Mouse (Mus musculus) intestine, embryonic 15.5 days (tissue): ENCODE data around the gene Tmem255b. TPM values are rescaled to one million over a fixed set of nuclear protein-coding genes. Genes with fewer than 3 reads are reported as not detected.

Source experiments
- ATAC-seq: fragments of 200-750 bp; cut with Nextera tagmentation; 2 replicates; pipeline ENCODE4 v1.8.0; 2017; ENCODE audit warnings: moderate TSS enrichment, moderate library complexity
- H3K27ac ChIP-seq: fragments of 300-500 bp; sonication (generic); 2 replicates; pipeline ENCODE4 v1.5.1; 2015; ENCODE audit warnings: mild to moderate bottlenecking, inconsistent platforms
- H3K27me3 ChIP-seq: fragments of 300-500 bp; sonication (generic); replicated peaks from 2 replicates; pipeline ENCODE4 v1.6.1; 2015; ENCODE audit warnings: inconsistent platforms
- H3K36me3 ChIP-seq: fragments of 300-500 bp; sonication (generic); 2 replicates; pipeline ENCODE4 v1.6.1; 2015; ENCODE audit warnings: inconsistent platforms
- H3K4me1 ChIP-seq: fragments of 300-500 bp; sonication (generic); replicated peaks from 2 replicates; pipeline ENCODE4 v1.6.1; 2015; ENCODE audit warnings: inconsistent platforms
- H3K4me2 ChIP-seq: fragments of 300-500 bp; sonication (generic); replicated peaks from 2 replicates; pipeline ENCODE4 v1.6.1; 2015; ENCODE audit warnings: mild to moderate bottlenecking, inconsistent platforms
- H3K4me3 ChIP-seq: fragments of 300-500 bp; sonication (generic); replicated peaks from 2 replicates; pipeline ENCODE4 v1.5.1; 2015; ENCODE audit warnings: inconsistent platforms
- H3K9ac ChIP-seq: fragments of 300-500 bp; sonication (generic); 2 replicates; pipeline ENCODE4 v1.6.1; 2015; ENCODE audit warnings: inconsistent platforms
- H3K9me3 ChIP-seq: fragments of 300-500 bp; sonication (generic); 2 replicates; pipeline ENCODE4 v1.6.1; 2016; ENCODE audit warnings: inconsistent platforms
- WGBS: fragments of 180-500 bp; shearing (Covaris S2); methylation state at CpG from one replicate; pipeline ENCODE4 v1.1.7; 2015; 5-methylcytosine and 5-hydroxymethylcytosine counted together
- polyA plus RNA-seq: library from polyadenylated mRNA; unstranded; fragments of >200 nt; fragmentation: Nextera tagmentation; extraction: Ambion mirVana; gene quantifications from 2 replicates; pipeline ENCODE4 v1.2.1, GENCODE M21; 2015

The Tmem255b gene
- polyA plus RNA-seq, 1 experiment from 2014 or later, result 2.2 TPM

DNA sequence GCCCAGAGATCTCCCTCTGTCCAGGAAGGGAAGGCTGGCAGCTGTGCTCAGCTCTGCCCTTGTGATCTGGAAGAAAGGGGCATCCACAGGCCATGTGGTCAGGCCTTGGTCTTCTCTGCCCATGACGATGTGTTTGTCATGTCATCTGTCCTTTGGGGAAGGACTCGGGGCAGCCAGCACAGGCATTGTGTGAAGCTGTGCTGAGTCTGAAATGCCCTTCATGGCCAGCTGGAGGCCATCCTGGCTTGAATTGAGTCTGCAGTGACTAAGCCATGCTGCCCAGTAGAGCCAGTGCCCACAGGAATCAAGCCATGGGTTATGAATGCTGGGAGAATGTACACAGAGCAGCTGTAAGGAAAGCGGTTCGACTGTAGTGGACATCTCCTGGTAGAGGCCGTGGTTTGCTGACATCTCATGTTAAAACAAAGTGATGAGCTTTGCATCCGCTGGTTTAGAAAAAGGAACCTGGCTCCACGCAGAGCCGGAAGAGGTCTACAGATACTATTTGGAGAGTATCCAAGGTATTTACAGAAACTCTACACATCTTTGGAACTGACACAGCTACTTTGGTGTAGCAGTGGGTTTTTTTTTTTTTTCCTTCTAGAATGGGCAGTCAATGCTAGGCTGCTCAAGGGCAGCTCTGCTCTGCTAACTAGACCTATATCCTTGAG is 69.1 kb downstream of the Tmem255b start:
- Histone ChIP-seq H3K4me2 (no peak overlapping the region), H3K36me3 (no peaks in the 10 kb centered on the region), H3K9ac (no peak overlapping the region), H3K4me3 (no peak overlapping the region), H3K27ac (peak overlapping the region; percentile 1), H3K4me1 (peaks cover 21% of the 10 kb centered on the region), H3K9me3 (no peaks in the 10 kb centered on the region), H3K27me3 (no peaks in the 10 kb centered on the region)
- ATAC-seq, result no peak
- WGBS, result 63% methylated on average over 8 of the region's 8 CpGs

DNA sequence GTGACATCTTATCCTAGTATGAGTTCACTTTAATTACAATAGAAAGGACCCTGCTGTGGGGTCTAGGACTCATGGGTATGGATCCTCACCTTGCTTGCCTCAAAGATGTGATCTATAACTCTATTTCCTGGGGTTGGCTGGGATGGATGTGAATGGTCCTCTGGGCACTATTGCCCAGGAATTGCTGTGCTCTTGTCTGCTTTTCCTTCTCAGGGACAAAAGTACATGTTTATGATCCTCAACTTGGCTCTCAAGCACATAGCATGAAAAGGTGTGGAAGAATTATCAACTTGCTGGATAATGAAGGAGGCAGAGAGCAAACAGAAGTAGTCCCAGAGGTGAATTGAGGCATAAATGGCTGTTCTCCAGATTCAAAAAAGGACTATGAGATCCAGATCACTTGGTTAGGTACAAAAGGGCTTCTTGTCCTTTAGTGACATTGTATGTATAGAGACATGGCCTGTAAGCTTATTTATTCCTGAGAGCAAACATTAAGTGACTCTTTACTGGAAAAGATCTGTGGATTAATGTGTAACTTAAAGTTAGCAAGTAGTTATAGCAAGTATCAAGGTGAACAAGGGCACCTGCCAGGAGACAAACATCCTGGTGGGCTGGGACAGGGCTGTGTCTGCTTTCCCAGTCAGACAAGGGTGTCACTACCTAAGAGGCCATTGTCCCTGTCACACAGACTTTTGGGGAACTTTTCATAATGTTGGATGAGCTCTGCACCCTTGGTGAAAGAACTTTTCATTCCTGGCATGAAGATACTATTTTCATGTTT is 70.1 kb downstream of the Tmem255b start:
- ATAC-seq, result peak; percentile 78
- Histone ChIP-seq H3K36me3 (no peaks in the 10 kb centered on the region), H3K27me3 (no peaks in the 10 kb centered on the region)

DNA sequence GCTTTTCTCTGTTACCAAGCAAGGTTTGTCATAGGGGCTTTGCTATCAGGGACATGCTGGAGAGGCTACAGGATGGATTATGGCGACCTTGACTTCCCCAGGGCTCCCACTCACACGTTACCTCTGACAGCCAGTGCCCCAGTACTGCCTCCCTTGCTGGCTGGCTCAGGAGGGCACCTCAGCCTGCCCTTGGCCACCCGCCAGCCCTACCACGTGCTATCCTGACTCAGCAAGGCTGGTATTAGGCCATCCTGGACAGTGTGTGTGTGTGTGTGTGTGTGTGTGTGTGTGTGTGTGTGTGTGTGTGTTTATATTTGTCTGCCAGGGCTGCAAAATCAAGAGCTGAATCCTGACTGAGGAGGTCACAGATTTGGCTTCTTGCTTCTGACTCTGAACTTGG is 71.9 kb downstream of the Tmem255b start:
- peak overlapping the region; percentile 44 for H3K27ac ChIP-seq
- no peak overlapping the region for H3K4me2 ChIP-seq
- H3K4me3 ChIP-seq, result no peak overlapping the region
- ATAC-seq, result peak; percentile 86
- WGBS, result 40% methylated on average over 4 of the region's 4 CpGs
- H3K4me1 ChIP-seq, result peaks cover 21% of the 10 kb centered on the region
- H3K9me3 ChIP-seq, result no peaks in the 10 kb centered on the region
- no peaks in the 10 kb centered on the region for H3K27me3 ChIP-seq
- H3K9ac ChIP-seq, result no peak overlapping the region
- H3K36me3 ChIP-seq, result no peaks in the 10 kb centered on the region

More for the DNA sequence above, 70.1 kb downstream of the Tmem255b start:
- Histone ChIP-seq H3K9ac (no peak overlapping the region), H3K27ac (peak overlapping the region; percentile 18), H3K4me3 (no peak overlapping the region), H3K9me3 (no peaks in the 10 kb centered on the region), H3K4me2 (no peak overlapping the region), H3K4me1 (peaks cover 21% of the 10 kb centered on the region)

DNA sequence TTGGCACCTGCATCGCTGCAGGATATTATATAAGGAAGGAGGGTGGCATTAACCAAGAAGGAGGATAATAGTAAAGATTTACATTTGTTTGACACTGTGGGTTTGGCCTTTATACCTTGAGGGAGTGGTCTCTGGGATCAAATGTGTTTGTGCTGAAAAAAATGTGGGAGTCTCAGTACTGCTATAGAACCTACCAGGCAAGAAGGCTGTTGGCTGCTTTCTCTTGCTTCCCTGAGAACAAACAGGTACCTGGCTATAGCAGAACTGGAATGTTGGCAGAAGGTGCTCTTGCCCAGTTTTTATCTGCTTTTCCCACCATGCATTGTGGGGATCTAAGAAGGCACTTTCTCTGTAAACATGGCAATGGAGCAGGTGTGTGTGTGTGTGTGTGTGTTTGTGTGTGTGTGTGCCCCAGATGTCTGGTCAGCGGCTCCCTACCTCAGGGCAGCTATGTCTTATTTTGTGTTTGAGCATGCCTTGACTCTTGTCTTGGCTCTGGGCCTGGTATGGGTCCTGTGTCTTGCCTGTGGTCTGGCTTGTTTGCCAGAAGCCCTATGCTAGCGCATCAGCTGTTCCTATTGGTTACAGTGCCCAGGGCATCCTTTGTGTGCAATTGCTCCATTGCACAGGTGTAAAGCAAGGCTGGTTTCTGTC is 72.4 kb downstream of the Tmem255b start:
- peaks cover 24% of the 10 kb centered on the region for H3K4me1 ChIP-seq
- 59% methylated on average over 3 of the region's 3 CpGs for WGBS
- no peak overlapping the region for H3K4me2 ChIP-seq
- H3K27me3 ChIP-seq, result no peaks in the 10 kb centered on the region
- H3K9ac ChIP-seq, result no peak overlapping the region
- no peaks in the 10 kb centered on the region for H3K9me3 ChIP-seq
- peak overlapping the region; percentile 44 for H3K27ac ChIP-seq
- H3K36me3 ChIP-seq, result no peaks in the 10 kb centered on the region
- no peak overlapping the region for H3K4me3 ChIP-seq
- ATAC-seq, result peak; percentile 44

DNA sequence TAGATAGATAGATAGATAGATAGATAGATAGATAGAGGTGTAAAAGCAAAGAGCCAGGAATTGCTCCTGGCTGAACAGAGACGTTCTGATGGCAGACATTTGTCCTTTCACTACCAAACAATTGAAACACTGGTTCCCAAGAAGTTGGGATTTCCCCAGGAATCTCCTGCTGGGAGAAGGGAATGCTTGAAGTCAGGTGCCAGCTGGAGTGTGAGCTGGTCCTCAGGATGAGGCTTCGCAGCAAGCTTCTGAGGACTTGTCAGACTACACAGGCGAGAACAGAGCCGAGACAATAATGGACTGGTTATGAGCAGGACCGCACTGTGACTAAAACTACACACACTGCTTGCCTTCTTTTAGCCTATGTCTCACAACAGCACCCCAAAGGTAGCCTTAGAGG is 77.0 kb downstream of the Tmem255b start:
- no peaks in the 10 kb centered on the region for H3K9me3 ChIP-seq
- no peak for ATAC-seq
- no peak overlapping the region for H3K9ac ChIP-seq
- H3K4me3 ChIP-seq, result no peak overlapping the region
- no peaks in the 10 kb centered on the region for H3K36me3 ChIP-seq
- H3K27me3 ChIP-seq, result no peaks in the 10 kb centered on the region
- no peak overlapping the region for H3K4me2 ChIP-seq
- H3K27ac ChIP-seq, result no peak overlapping the region
- 85% methylated on average over 5 of the region's 5 CpGs for WGBS
- H3K4me1 ChIP-seq, result peaks cover 28% of the 10 kb centered on the region

DNA sequence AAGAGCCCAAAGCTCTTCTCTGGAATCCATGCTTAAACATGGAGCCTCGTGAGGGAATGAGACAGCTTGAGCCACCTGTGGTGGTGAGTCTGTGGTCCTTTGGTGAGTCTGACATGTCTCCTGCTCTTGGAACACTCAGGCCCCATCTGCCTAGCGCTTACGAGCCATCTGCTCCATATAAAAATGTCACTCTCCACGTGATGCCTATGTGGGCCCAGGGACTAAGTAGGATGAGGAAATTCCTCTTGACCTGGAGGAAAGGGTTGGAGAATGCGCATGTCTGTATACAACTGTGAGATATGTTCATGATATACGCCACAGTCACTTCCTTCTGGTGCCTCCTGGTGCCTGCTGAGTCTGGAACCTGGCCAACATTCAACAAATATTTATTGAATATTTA is 77.7 kb downstream of the Tmem255b start:
- Histone ChIP-seq H3K27ac (no peak overlapping the region), H3K9me3 (no peaks in the 10 kb centered on the region), H3K9ac (no peak overlapping the region), H3K36me3 (no peaks in the 10 kb centered on the region), H3K4me2 (no peak overlapping the region), H3K27me3 (no peaks in the 10 kb centered on the region), H3K4me1 (peaks cover 23% of the 10 kb centered on the region), H3K4me3 (no peak overlapping the region)
- WGBS, result 32% methylated on average over 6 of the region's 6 CpGs
- peak; percentile 51 for ATAC-seq

DNA sequence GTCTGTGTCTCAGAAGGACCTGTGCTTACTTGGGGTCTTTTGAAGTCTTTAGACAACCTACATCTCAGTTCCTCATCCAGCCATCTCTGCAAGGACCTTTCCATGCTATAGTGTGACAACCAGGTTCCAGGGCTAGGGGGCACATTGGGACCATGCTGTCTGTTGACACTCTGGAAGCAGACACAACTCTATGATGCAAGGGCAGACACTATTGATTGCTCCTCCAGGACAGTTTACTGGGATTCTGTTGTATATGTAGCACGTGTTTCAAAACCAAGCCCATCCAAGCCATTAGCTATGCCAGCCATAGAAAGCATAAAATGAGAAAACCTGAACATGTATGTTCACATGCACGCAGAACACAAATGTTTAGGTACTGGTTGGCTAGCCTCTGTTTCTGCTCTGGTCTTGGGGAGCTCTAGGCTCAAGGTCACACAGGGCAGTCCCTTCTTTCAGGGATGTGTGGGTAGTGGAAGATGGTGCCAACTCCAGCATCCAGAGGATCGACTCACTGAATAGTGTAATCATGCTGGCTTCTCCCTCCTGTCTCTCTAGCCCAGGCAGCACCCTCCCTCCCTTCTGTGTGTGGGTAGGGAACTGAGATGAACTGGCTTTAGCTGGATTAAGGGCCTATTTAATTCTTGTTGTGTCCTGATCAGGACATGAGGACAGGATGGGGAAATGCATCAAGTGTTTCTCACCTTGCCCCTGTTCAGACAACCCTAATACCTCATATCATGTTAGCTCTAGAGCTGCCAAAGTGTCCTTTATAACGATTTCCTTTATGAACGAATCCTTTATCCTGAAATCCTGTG is 78.8 kb downstream of the Tmem255b start:
- no peaks in the 10 kb centered on the region for H3K36me3 ChIP-seq
- ATAC-seq, result no peak
- WGBS, result 82% methylated on average over 5 of the region's 5 CpGs
- H3K4me1 ChIP-seq, result peaks cover 20% of the 10 kb centered on the region
- no peak overlapping the region for H3K27ac ChIP-seq
- H3K27me3 ChIP-seq, result no peaks in the 10 kb centered on the region
- H3K9me3 ChIP-seq, result no peaks in the 10 kb centered on the region
- no peak overlapping the region for H3K4me2 ChIP-seq
- no peak overlapping the region for H3K9ac ChIP-seq
- H3K4me3 ChIP-seq, result no peak overlapping the region

DNA sequence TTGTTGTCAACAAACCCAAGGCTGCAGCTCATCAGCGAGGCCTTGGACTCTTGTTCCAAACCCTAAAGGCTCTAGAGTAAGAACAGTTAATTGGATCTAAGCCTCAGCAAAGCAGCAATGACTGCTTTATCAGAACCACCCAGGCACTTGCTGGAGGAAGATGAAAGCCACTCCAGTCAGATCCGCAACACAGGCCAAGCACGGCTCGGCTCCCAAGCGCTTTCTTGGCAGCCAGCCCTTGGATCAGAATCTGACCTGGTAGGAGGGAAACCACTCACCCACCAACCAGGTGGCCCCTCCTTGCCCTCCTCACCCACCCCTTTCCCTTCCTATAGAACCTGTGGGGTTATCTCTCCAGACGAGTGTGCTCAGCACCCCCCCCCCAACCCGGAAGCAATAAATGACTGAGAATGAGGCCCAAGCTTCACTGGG is 81.0 kb downstream of the Tmem255b start:
- no peaks in the 10 kb centered on the region for H3K9me3 ChIP-seq
- H3K4me3 ChIP-seq, result no peak overlapping the region
- H3K27ac ChIP-seq, result no peak overlapping the region
- H3K4me2 ChIP-seq, result no peak overlapping the region
- ATAC-seq, result peak; percentile 44
- 52% methylated on average over 7 of the region's 7 CpGs for WGBS
- H3K36me3 ChIP-seq, result no peaks in the 10 kb centered on the region
- peaks cover 33% of the 10 kb centered on the region for H3K4me1 ChIP-seq
- no peak overlapping the region for H3K9ac ChIP-seq
- H3K27me3 ChIP-seq, result no peaks in the 10 kb centered on the region

DNA sequence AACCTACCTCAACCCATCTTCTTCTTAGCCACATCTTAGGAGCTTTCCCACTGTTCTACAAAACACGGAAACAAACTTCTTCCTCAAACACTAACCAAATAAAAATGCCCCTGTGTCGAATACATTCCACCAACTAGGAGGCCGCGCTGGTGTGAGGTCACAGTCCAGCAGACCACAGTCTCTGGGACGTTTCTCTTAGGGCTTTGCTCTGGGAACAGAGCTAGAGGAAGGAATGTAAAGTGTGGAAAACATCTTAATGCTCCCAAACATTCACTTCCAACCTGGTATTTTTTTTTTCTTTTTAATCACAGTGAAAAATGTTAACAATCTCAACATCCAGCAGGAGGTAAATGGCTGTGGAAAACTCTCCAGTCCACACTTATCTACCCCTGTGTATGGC is 81.7 kb downstream of the Tmem255b start:
- Histone ChIP-seq H3K4me3 (no peak overlapping the region), H3K9me3 (no peaks in the 10 kb centered on the region), H3K27ac (0 out of 2 replicates have a peak overlapping the region, but pooled peaks have one; percentile 8), H3K4me1 (peaks cover 36% of the 10 kb centered on the region), H3K9ac (no peak overlapping the region), H3K27me3 (no peaks in the 10 kb centered on the region), H3K36me3 (no peaks in the 10 kb centered on the region), H3K4me2 (no peak overlapping the region)
- no peak for ATAC-seq
- 54% methylated on average over 5 of the region's 5 CpGs for WGBS

DNA sequence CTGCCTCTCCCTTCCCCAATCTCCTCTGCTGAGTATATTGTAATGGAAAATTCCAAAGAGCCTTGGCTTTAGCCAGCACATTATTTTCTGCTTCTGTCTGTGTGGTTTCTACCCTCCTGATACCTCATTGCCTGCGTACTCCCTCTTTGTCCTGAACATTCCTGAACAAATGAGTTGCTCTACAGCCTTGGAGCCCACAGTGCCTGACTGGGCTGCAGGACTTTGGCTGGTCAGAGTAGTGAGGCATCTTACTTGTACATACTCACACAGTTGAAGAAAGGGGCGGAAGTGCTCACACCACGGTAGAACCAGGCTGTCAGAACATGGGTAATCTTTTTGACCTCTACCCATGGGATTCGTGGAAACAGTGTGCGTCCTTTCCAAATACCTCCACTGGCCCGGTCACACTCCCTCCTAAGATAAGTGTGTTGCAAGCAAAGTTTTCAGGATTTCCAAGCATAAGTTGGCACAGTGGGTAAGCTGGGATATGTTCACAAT is 82.3 kb downstream of the Tmem255b start:
- Histone ChIP-seq H3K4me2 (no peak overlapping the region), H3K4me1 (peaks cover 33% of the 10 kb centered on the region), H3K9me3 (no peaks in the 10 kb centered on the region), H3K27me3 (no peaks in the 10 kb centered on the region), H3K27ac (no peak overlapping the region), H3K4me3 (no peak overlapping the region), H3K36me3 (no peaks in the 10 kb centered on the region), H3K9ac (no peak overlapping the region)
- ATAC-seq, result no peak
- 85% methylated on average over 6 of the region's 6 CpGs for WGBS
